Comparison of ENCODE assay signal across 22 mouse cellular contexts in genomic region chr8:79310801-79311200, GRCm38 (mm10). TPM values are rescaled to one million over a fixed set of nuclear protein-coding genes. Genes with fewer than 3 reads are reported as not detected.
DNase-seq lines count a peak whose midpoint lies in the region; TF ChIP-seq lines count a peak whose summit lies in the region.
"Had no signal": no experiment of that assay in that cellular context is flagged by ENCODE, and none has a peak within 500 bp of the region (broad histone marks: within the 10 kb centered on the region; RNA-seq: fewer than 3 reads in every experiment).

No protein-coding gene starts in this region.

- no peak overlapping the region for H3K27ac ChIP-seq in thymus, adult 2 months (ENCODE audit: control insufficient read depth, insufficient read depth, low read length)
- H3K27ac ChIP-seq: embryonic facial prominence, embryonic 13.5 days; embryonic facial prominence, embryonic 15.5 days; forebrain, embryonic 10.5 days; forebrain, embryonic 12.5 days had no signal

- peak; percentile 75 for DNase-seq in heart, adult 11 months
- no peak for DNase-seq in heart, postnatal 36 days
- peak; percentile 13 for DNase-seq in thymus, postnatal 0 days (ENCODE audit: low spot score)
- DNase-seq in thymus, postnatal 36 days = no peak
- peak; percentile 19 for DNase-seq in thymus, postnatal 4 days
- DNase-seq in thymus, adult 2 months = no peak
- DNase-seq: adrenal gland, adult 2 months; adrenal gland, postnatal 10 days; adrenal gland, postnatal 25 days; B cell, adult 2 months; cerebellum, adult 11 months; cerebellum, adult 18-20 months; cerebellum, adult 8-10 months; cerebellum, adult 9-11 months; cerebellum, postnatal 14 days; cerebellum, postnatal 36 days; embryo, embryonic 11 days had no signal

- no peaks in the 10 kb centered on the region for H3K36me3 ChIP-seq in thymus, adult 2 months (ENCODE audit: control insufficient read depth, insufficient read depth, low read length)
- H3K36me3 ChIP-seq: embryonic facial prominence, embryonic 13.5 days; embryonic facial prominence, embryonic 15.5 days; forebrain, embryonic 12.5 days had no signal

- no peak overlapping the region for H3K4me3 ChIP-seq in thymus, adult 2 months (ENCODE audit: control insufficient read depth, insufficient read depth, low read length)
- H3K4me3 ChIP-seq: embryonic facial prominence, embryonic 13.5 days; embryonic facial prominence, embryonic 15.5 days; erythroblast, embryonic 14.5 days; forebrain, embryonic 10.5 days; forebrain, embryonic 12.5 days had no signal

- H3K27me3 ChIP-seq in thymus, adult 2 months (ENCODE audit: control insufficient read depth, insufficient read depth, low read length) = no peaks in the 10 kb centered on the region
- H3K27me3 ChIP-seq: embryonic facial prominence, embryonic 13.5 days; embryonic facial prominence, embryonic 15.5 days; forebrain, embryonic 12.5 days had no signal

- no peak for TF ChIP-seq POLR2A in thymus, adult 2 months (IDR thresholded peaks at IDR 0.05; ENCODE audit: control insufficient read depth, extremely low read depth, insufficient read depth, low read length, poor library complexity)

- no peak for TF ChIP-seq CTCF in thymus, adult 2 months (IDR thresholded peaks at IDR 0.05; ENCODE audit: borderline replicate concordance, control insufficient read depth, extremely low read depth, insufficient read depth, low read length, poor library complexity)

- intact Hi-C loops in heart, postnatal 36 days (cut with DNase I) = no loop called here

- H3K4me1 ChIP-seq in thymus, adult 2 months (replicated peaks; ENCODE audit: control insufficient read depth, insufficient read depth, low read length) = peaks cover 11% of the 10 kb centered on the region
- H3K4me1 ChIP-seq: embryonic facial prominence, embryonic 13.5 days; embryonic facial prominence, embryonic 15.5 days; forebrain, embryonic 10.5 days; forebrain, embryonic 12.5 days had no signal

- 47% methylated on average over 2 of the region's 2 CpGs for WGBS in thymus, adult 2 months

RNA-seq across cellular contexts. Expression of gene Mmaa, which starts 16.1 kb away (rescaled TPM):
- total RNA-seq in heart, postnatal 36 days (2021) = 10 to 100 TPM; 36.1 to 42.9 TPM
- polyA plus RNA-seq in thymus, postnatal 0 days (2015; fragmentation: Nextera tagmentation; extraction: Ambion mirVana) = 6.9 and 8.8 TPM in 2 replicates
- 2.5 and 3.9 TPM in 2 replicates for polyA plus RNA-seq in thymus, adult 2 months (2012; rRNA removed)

Comparison
In these comparisons a context has a peak if more than half of its experiments do, and no peak if none do; other contexts are left out.
1. DNase-seq: peak in heart, adult 11 months (single experiment), thymus, postnatal 0 days (single experiment) and thymus, postnatal 4 days (single experiment); none in heart, postnatal 36 days (0 of 2), thymus, postnatal 36 days (0 of 2) and thymus, adult 2 months (single experiment).